Mouse (Mus musculus) liver, embryonic 16.5 days (tissue): ENCODE results near the gene Armh2. TPM values are rescaled to one million over a fixed set of nuclear protein-coding genes. Genes with fewer than 3 reads are reported as not detected.

Experiments
- ATAC-seq: fragments of 200-750 bp; cut with Nextera tagmentation; 2 replicates; pipeline ENCODE4 v1.8.0; 2017; ENCODE audit warnings: low read depth, mild to moderate bottlenecking, moderate number of reproducible peaks, moderate library complexity
- H3K27ac ChIP-seq: fragments of 300-500 bp; sonication (generic); 2 replicates; pipeline ENCODE4 v1.5.1; 2014; ENCODE audit warnings: mild to moderate bottlenecking, low read length
- H3K27me3 ChIP-seq: fragments of 300-500 bp; sonication (generic); 2 replicates; pipeline ENCODE4 v1.6.1; 2014; ENCODE audit warnings: low read depth, low read length, mixed read lengths; ENCODE audit not compliant: control insufficient read depth, insufficient read depth
- H3K36me3 ChIP-seq: fragments of 300-500 bp; sonication (generic); 2 replicates; pipeline ENCODE4 v1.6.1; 2014; ENCODE audit warnings: mild to moderate bottlenecking; ENCODE audit not compliant: control insufficient read depth, insufficient read depth
- H3K4me1 ChIP-seq: fragments of 300-500 bp; sonication (generic); 2 replicates; pipeline ENCODE4 v1.6.1; 2014; ENCODE audit warnings: low read depth, low read length, mixed read lengths; ENCODE audit not compliant: control insufficient read depth
- H3K4me2 ChIP-seq: fragments of 300-500 bp; sonication (generic); 2 replicates; pipeline ENCODE4 v1.6.1; 2014; ENCODE audit warnings: low read depth, low read length, mixed read lengths
- H3K4me3 ChIP-seq: fragments of 300-500 bp; sonication (generic); 2 replicates; pipeline ENCODE4 v1.5.1; 2014; ENCODE audit warnings: low read depth, mild to moderate bottlenecking, low read length
- H3K9ac ChIP-seq: fragments of 300-500 bp; sonication (generic); 2 replicates; pipeline ENCODE4 v1.6.1; 2014; ENCODE audit warnings: low read depth, low read length
- H3K9me3 ChIP-seq: fragments of 300-500 bp; sonication (generic); replicated peaks from 2 replicates; pipeline ENCODE4 v1.6.1; 2016; ENCODE audit warnings: low read length; ENCODE audit not compliant: control insufficient read depth
- WGBS: fragments of 180-500 bp; shearing (Covaris S2); extraction: QIAGEN DNeasy Blood & Tissue Kit; methylation state at CpG from one replicate; pipeline ENCODE4 v1.1.7; 2014; ENCODE audit not compliant: insufficient replicate concordance; 5-methylcytosine and 5-hydroxymethylcytosine counted together
- polyA plus RNA-seq: library from polyadenylated mRNA; unstranded; fragments of >200 nt; fragmentation: Nextera tagmentation; extraction: Ambion mirVana; gene quantifications from 2 replicates; pipeline ENCODE4 v1.2.1, GENCODE M21; 2015

Armh2 gene
- polyA plus RNA-seq, 1 experiment from 2014 or later = not detected

- ATAC-seq = peak; percentile 75; the same call in 1 of the 2 replicates
- Histone ChIP-seq H3K4me2 (no peak overlapping the region), H3K9me3 (no peaks in the 10 kb centered on the region), H3K4me3 (no peak overlapping the region), H3K36me3 (no peaks in the 10 kb centered on the region), H3K27me3 (no peaks in the 10 kb centered on the region), H3K27ac (no peak overlapping the region), H3K4me1 (no peaks in the 10 kb centered on the region), H3K9ac (no peak overlapping the region)
- 12% methylated on average over 2 of the region's 2 CpGs for whole genome bisulfite sequencing
Measured at GRCm38 (mm10) chr13:24791349-24791748, 50.3 kb downstream of the Armh2 start.

- Histone ChIP-seq H3K9me3 (no peaks in the 10 kb centered on the region), H3K4me1 (no peaks in the 10 kb centered on the region), H3K36me3 (no peaks in the 10 kb centered on the region), H3K27me3 (no peaks in the 10 kb centered on the region), H3K4me3 (no peak overlapping the region), H3K9ac (no peak overlapping the region), H3K4me2 (no peak overlapping the region), H3K27ac (no peak overlapping the region)
- ATAC-seq = 0 out of 2 replicates have a peak, but pooled peaks have one; percentile 19
- WGBS = 61% methylated on average over 9 of the region's 9 CpGs
Measured at GRCm38 (mm10) chr13:24792411-24793045, 51.5 kb downstream of the Armh2 start.

Other genes with a start within 250 kb of the Armh2 start
- gene Ripor2, start 159.0 kb upstream of the Armh2 start, polyA plus RNA-seq = 3.2 and 4.4 TPM in 2 replicates
- gene Gmnn, start 20.7 kb downstream of the Armh2 start, polyA plus RNA-seq = 82.5 and 101 TPM in 2 replicates
- 7.6 and 8.9 TPM in 2 replicates for gene BC005537, start 60.4 kb downstream of the Armh2 start, polyA plus RNA-seq
- gene Acot13, start 90.3 kb downstream of the Armh2 start, polyA plus RNA-seq = 56.0 and 56.9 TPM in 2 replicates
- 19.6 and 22.3 TPM in 2 replicates for gene Tdp2, start 90.4 kb downstream of the Armh2 start, polyA plus RNA-seq
- gene D130043K22Rik, start 103.9 kb downstream of the Armh2 start, polyA plus RNA-seq = 0.12 and 0.27 TPM in 2 replicates
- 3.7 and 4.3 TPM in 2 replicates for gene Aldh5a1, start 196.4 kb downstream of the Armh2 start, polyA plus RNA-seq
- 20.5 and 24.5 TPM in 2 replicates for gene Gpld1, start 201.9 kb downstream of the Armh2 start, polyA plus RNA-seq